Mouse (Mus musculus) midbrain, embryonic 11.5 days (tissue): ENCODE measurements around the gene 2310034G01Rik. TPM values are rescaled to one million over a fixed set of nuclear protein-coding genes. Genes with fewer than 3 reads are reported as not detected.

Source experiments
- ATAC-seq: fragments of 200-750 bp; cut with Nextera tagmentation; 2 replicates; pipeline ENCODE4 v1.8.0; 2017; ENCODE audit warnings: moderate TSS enrichment, moderate library complexity; ENCODE audit not compliant: low FRiP score
- DNase-seq: peaks from one replicate; pipeline ENCODE4 v3.0.0; 2015; ENCODE audit warnings: low spot score; ENCODE audit errors: missing footprints
- H3K27ac ChIP-seq: fragments of 300-500 bp; sonication (generic); 2 replicates; pipeline ENCODE4 v1.5.1; 2014; ENCODE audit warnings: low read depth, low read length
- H3K27me3 ChIP-seq: fragments of 300-500 bp; sonication (generic); 2 replicates; pipeline ENCODE4 v1.6.1; 2014; ENCODE audit warnings: mild to moderate bottlenecking, low read length, moderate library complexity, mixed read lengths; ENCODE audit not compliant: control insufficient read depth, insufficient read depth
- H3K36me3 ChIP-seq: fragments of 300-500 bp; sonication (generic); 2 replicates; pipeline ENCODE4 v1.6.1; 2014; ENCODE audit warnings: mild to moderate bottlenecking, low read length, moderate library complexity, mixed read lengths; ENCODE audit not compliant: control insufficient read depth, insufficient read depth
- H3K4me1 ChIP-seq: fragments of 300-500 bp; sonication (generic); 2 replicates; pipeline ENCODE4 v1.6.1; 2014; ENCODE audit warnings: low read length; ENCODE audit not compliant: control insufficient read depth, insufficient read depth
- H3K4me2 ChIP-seq: fragments of 300-500 bp; sonication (generic); 2 replicates; pipeline ENCODE4 v1.6.1; 2014; ENCODE audit warnings: mild to moderate bottlenecking, moderate library complexity
- H3K4me3 ChIP-seq: fragments of 300-500 bp; sonication (generic); 2 replicates; pipeline ENCODE4 v1.5.1; 2014; ENCODE audit warnings: low read depth, low read length
- H3K9ac ChIP-seq: fragments of 300-500 bp; sonication (generic); 2 replicates; pipeline ENCODE4 v1.6.1; 2014; ENCODE audit warnings: low read length
- H3K9me3 ChIP-seq: fragments of 300-500 bp; sonication (generic); 2 replicates; pipeline ENCODE4 v1.6.1; 2016; ENCODE audit warnings: low read length; ENCODE audit not compliant: control insufficient read depth
- whole genome bisulfite sequencing: fragments of 180-500 bp; shearing (Covaris S2); extraction: QIAGEN DNeasy Blood & Tissue Kit; methylation state at CpG from one replicate; pipeline ENCODE4 v1.1.7; 2014; 5-methylcytosine and 5-hydroxymethylcytosine counted together
- polyA plus RNA-seq: library from polyadenylated mRNA; unstranded; fragments of >200 nt; fragmentation: Nextera tagmentation; extraction: Ambion mirVana; gene quantifications from 2 replicates; pipeline ENCODE4 v1.2.1, GENCODE M21; 2014

2310034G01Rik gene
- polyA plus RNA-seq: 1.2 and 1.6 TPM in 2 replicates

DNA sequence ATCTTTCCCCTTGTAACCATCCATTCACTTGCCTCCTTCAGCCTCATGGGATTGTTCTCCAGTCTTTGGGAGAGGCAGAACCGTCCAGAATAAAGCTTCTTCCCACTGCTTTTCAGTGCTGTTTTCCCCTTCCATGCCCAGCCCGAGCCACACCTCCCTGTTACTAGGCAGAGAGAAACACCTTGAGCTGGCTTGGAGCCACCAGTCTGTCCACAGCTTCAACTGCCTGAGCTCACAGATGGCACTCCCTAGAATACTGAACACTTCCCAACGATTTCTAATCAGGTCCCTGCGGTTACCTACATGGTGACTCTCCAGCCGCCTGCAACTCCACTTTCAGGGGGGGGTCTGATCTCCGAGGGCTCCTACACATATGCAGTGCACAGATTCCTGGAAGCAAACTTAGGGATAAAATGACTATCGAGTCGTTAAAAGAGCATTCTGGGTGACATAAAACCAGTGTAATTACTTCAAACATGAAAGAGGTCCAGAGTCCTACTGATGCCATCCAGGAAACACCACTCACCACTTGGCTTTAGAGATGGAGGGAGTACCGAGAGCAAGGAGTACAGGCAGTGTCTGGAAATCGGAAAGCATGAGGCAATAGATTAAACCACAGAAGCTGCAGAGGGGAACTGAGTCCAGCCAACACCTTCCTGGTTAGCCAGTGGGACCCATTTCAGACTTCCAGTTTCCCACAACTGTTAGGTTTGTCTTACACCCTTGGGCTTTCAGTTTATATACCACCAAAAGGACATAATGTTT, at the start of gene 2310034G01Rik:
TSS of gene 2310034G01Rik (minus strand) at position 135 of the 765 bp plus-strand sequence.
- H3K27me3 ChIP-seq: peaks cover 23% of the 10 kb centered on the region
- peaks cover 10% of the 10 kb centered on the region for H3K4me1 ChIP-seq
- DNase-seq (no peak), ATAC-seq (no peak)
- no peaks in the 10 kb centered on the region for H3K9me3 ChIP-seq
- H3K4me3 ChIP-seq: peak within 1 kb of the TSS; percentile 56
- no peaks in the 10 kb centered on the region for H3K36me3 ChIP-seq
- H3K27ac ChIP-seq: no peak within 1 kb of the TSS
- 63% methylated on average over 10 of the region's 10 CpGs for WGBS
- H3K9ac ChIP-seq: peak within 1 kb of the TSS; percentile 76
- H3K4me2 ChIP-seq: peak within 1 kb of the TSS; percentile 94

- Histone ChIP-seq H3K4me1 (peaks cover 18% of the 10 kb centered on the region), H3K9ac (no peak overlapping the region), H3K36me3 (peaks cover 11% of the 10 kb centered on the region; the same call in 1 of the 2 replicates), H3K9me3 (no peaks in the 10 kb centered on the region), H3K27ac (no peak overlapping the region), H3K4me3 (no peak overlapping the region), H3K4me2 (no peak overlapping the region), H3K27me3 (no peaks in the 10 kb centered on the region)
- ATAC-seq: no peak
- 83% methylated on average over 7 of the region's 7 CpGs for WGBS
- DNase-seq: no peak
Observed at GRCm38 (mm10) chr19:46399886-46400285, 49.8 kb upstream of the 2310034G01Rik start.

DNA sequence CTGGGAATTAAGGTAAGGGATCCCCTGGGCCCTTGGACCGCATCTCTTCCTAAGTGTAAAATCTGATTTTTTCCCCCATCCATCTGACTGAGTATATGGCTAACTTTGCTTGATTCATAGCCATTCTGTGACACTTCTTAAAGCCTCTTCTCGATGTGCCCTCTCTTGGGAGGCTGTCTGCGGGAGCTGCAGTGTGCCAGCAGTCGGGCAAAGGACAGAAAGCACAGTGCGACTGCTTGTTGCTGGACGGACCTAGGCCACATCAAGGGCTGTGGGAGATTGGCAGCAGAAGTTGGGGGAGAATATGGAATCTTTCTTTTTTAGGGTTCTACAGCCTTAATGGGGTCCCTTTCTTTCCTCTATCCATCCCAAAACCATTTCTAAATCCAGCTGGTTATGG, 49.3 kb upstream of the 2310034G01Rik start:
- Histone ChIP-seq H3K27ac (no peak overlapping the region), H3K4me3 (no peak overlapping the region), H3K27me3 (no peaks in the 10 kb centered on the region), H3K4me2 (no peak overlapping the region), H3K36me3 (peaks cover 11% of the 10 kb centered on the region; the same call in 1 of the 2 replicates), H3K9ac (no peak overlapping the region), H3K9me3 (no peaks in the 10 kb centered on the region), H3K4me1 (peaks cover 22% of the 10 kb centered on the region)
- DNase-seq (no peak), ATAC-seq (no peak)
- 87% methylated on average over 6 of the region's 6 CpGs for WGBS

- Histone ChIP-seq H3K4me2 (peak overlapping the region; percentile 89), H3K4me1 (peaks cover 28% of the 10 kb centered on the region), H3K4me3 (peak overlapping the region; percentile 70), H3K27ac (no peak overlapping the region), H3K27me3 (no peaks in the 10 kb centered on the region), H3K36me3 (peaks cover 11% of the 10 kb centered on the region; the same call in 1 of the 2 replicates), H3K9me3 (no peaks in the 10 kb centered on the region), H3K9ac (no peak overlapping the region; the same call in 1 of the 2 replicates)
- WGBS: 32% methylated on average over 3 of the region's 3 CpGs
- no peak for DNase-seq
- no peak for ATAC-seq
Observed at GRCm38 (mm10) chr19:46398401-46398800, 48.3 kb upstream of the 2310034G01Rik start.

DNA sequence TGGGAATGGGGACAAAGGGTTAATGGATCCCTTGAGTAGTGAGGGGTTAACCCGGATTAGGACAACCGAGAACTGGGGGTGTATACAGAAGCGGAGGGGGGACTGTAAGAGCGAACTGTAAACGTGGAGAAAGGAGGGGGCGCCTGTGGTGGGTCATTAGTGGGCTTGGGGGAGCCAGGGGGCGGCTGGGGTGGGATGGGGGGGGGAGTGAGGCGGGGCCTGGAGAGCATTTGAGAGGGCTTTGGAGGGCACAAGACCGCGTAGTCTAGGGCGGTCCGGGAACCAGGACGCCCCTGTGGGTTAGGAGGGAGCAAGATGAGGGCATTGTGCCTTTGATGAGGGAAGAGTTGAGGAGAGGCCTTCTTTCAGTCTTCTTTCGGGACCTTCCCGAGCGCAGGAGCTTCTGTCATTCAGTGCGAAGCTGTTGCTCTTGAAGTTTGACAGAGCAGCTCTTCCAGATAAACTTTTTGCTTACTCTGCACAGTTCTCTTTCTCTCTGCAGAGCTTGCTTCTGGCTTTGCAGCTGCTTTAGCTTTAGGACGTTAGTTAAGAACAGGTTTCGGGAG, 47.4 kb upstream of the 2310034G01Rik start:
- WGBS: 1% methylated on average over 19 of the region's 19 CpGs
- Histone ChIP-seq H3K4me1 (peaks cover 28% of the 10 kb centered on the region), H3K9ac (peak overlapping the region; percentile 72), H3K27ac (peak overlapping the region; percentile 66), H3K4me2 (peak overlapping the region; percentile 89), H3K4me3 (peak overlapping the region; percentile 70), H3K36me3 (peaks cover 4% of the 10 kb centered on the region; the same call in 1 of the 2 replicates), H3K9me3 (no peaks in the 10 kb centered on the region), H3K27me3 (no peaks in the 10 kb centered on the region)
- ATAC-seq: peak; percentile 8
- peak; percentile 89 for DNase-seq

GRCm38 (mm10) chr19:46396686-46397435, 46.8 kb upstream of the 2310034G01Rik start, which contains the start of gene Sufu:
Sufu (plus strand) TSS chr19:46396896.
- Histone ChIP-seq H3K4me1 (peaks cover 28% of the 10 kb centered on the region), H3K9ac (peak within 1 kb of the TSS; percentile 72), H3K9me3 (no peaks in the 10 kb centered on the region), H3K4me3 (peak within 1 kb of the TSS; percentile 89), H3K36me3 (peaks cover 4% of the 10 kb centered on the region; the same call in 1 of the 2 replicates), H3K27ac (peak within 1 kb of the TSS; percentile 66), H3K4me2 (peak within 1 kb of the TSS; percentile 89), H3K27me3 (no peaks in the 10 kb centered on the region)
- DNase-seq (peak; percentile 99), ATAC-seq (peak; percentile 90)
- under 1% methylated on average over 57 of the region's 57 CpGs for WGBS

- Histone ChIP-seq H3K9ac (no peak overlapping the region), H3K4me3 (peak overlapping the region; percentile 89), H3K36me3 (peaks cover 2% of the 10 kb centered on the region; the same call in 1 of the 2 replicates), H3K9me3 (no peaks in the 10 kb centered on the region), H3K27me3 (no peaks in the 10 kb centered on the region), H3K4me2 (peak overlapping the region; percentile 79), H3K27ac (no peak overlapping the region), H3K4me1 (peaks cover 28% of the 10 kb centered on the region)
- WGBS: 15% methylated on average over 8 of the region's 8 CpGs
- DNase-seq (peak; percentile 85), ATAC-seq (no peak)
Observed at GRCm38 (mm10) chr19:46396109-46396508, 46.0 kb upstream of the 2310034G01Rik start.

DNA sequence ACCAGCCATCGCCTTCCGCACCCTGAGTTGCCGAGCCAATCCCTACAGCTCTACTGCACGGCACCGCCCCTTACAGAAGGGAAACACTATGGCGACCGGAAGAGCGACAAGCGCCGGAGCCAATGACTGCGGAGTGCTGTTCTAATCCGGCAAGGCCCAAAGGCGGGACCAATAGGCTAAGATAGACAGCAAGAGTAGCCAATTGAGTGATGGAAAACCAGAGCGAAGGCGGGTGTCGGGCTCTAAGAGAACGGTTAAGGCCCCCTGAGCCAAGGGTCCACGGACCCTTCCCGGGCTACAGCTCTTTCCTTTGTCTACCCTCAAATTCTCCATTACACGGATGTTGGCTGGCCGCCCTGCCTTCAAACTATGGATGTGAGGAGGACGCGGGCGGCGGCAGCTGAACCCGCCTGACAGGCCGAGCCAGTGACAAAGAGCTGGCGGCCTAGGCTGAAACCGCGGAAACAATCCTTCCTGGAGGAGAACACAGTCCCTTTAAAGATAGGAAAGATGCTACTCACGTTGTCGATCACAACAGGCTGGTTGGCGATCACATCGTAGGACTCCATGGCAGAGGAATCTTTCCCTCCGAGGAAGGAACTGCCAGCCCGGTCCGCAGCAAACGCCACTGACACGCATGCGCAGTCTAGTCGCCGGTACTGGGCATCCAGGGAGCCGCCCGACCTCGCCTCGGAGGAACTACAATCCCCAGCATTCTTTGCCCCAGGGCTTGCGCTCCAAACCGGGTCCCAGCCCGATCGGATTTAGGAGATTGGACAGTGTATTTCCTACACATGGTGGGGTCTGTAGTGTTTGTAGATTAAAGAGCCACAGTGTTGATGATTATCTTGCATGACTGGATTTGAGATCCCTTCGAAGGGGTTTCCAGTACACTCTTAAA, 45.3 kb upstream of the 2310034G01Rik start, which contains the start of gene Actr1a:
TSS of gene Actr1a (minus strand) at position 640 of the 901 bp plus-strand sequence.
- peak within 1 kb of the TSS; percentile 79 for H3K4me2 ChIP-seq
- peak; percentile 100 for DNase-seq
- H3K4me3 ChIP-seq: peak within 1 kb of the TSS; percentile 89
- under 1% methylated on average over 51 of the region's 51 CpGs for WGBS
- H3K27ac ChIP-seq: peak within 1 kb of the TSS; percentile 65
- ATAC-seq: peak; percentile 92
- no peaks in the 10 kb centered on the region for H3K9me3 ChIP-seq
- H3K36me3 ChIP-seq: no peaks in the 10 kb centered on the region
- no peaks in the 10 kb centered on the region for H3K27me3 ChIP-seq
- H3K9ac ChIP-seq: peak within 1 kb of the TSS; percentile 92
- H3K4me1 ChIP-seq: peaks cover 28% of the 10 kb centered on the region
